Mouse (Mus musculus) E14TG2a.4 (cell line): Measurements from ENCODE around the gene Scp2.
A peak's percentile ranks its signal among the peaks of the same experiment; 100 is the strongest.

Experiments used
- CTCF ChIP-seq: conservative IDR thresholded peaks from 2 replicates; pipeline ENCODE4 v1.5.1; 2014; ENCODE audit warnings: low read length
- NANOG ChIP-seq: IDR thresholded peaks from 2 replicates; pipeline ENCODE4 v1.6.1; 2014; ENCODE audit warnings: borderline replicate concordance, low read length, mixed read lengths
- POU5F1 ChIP-seq: IDR thresholded peaks from 2 replicates; pipeline ENCODE4 v1.6.1; 2014; ENCODE audit warnings: low read length, borderline replicate concordance

- TF ChIP-seq CTCF (peak; percentile 29; the same call in 1 of the 2 replicates), POU5F1 (no peak), NANOG (no peak)
Measured at GRCm38 (mm10) chr4:108015067-108015765, 129.6 kb downstream of the Scp2 start.
